Mouse (Mus musculus) midbrain, embryonic 12.5 days (tissue): ENCODE results near the gene Ndufs1. TPM values are rescaled to one million over a fixed set of nuclear protein-coding genes. Genes with fewer than 3 reads are reported as not detected.
A peak's percentile ranks its signal among the peaks of the same experiment; 100 is the strongest.

Source experiments
- ATAC-seq: fragments of 200-750 bp; cut with Nextera tagmentation; 2 replicates; pipeline ENCODE4 v1.8.0; 2017; ENCODE audit warnings: low read depth, moderate TSS enrichment, moderate library complexity; ENCODE audit not compliant: low FRiP score
- H3K27ac ChIP-seq: fragments of 300-500 bp; sonication (generic); replicated peaks from 2 replicates; pipeline ENCODE4 v1.5.1; 2016; ENCODE audit warnings: mild to moderate bottlenecking
- H3K27me3 ChIP-seq: fragments of 300-500 bp; sonication (generic); 2 replicates; pipeline ENCODE4 v1.6.1; 2016; ENCODE audit warnings: mild to moderate bottlenecking
- H3K36me3 ChIP-seq: fragments of 300-500 bp; sonication (generic); 2 replicates; pipeline ENCODE4 v1.6.1; 2016
- H3K4me1 ChIP-seq: fragments of 300-500 bp; sonication (generic); 2 replicates; pipeline ENCODE4 v1.6.1; 2016
- H3K4me2 ChIP-seq: fragments of 300-500 bp; sonication (generic); replicated peaks from 2 replicates; pipeline ENCODE4 v1.6.1; 2016; ENCODE audit warnings: mild to moderate bottlenecking, moderate library complexity
- H3K4me3 ChIP-seq: fragments of 300-500 bp; sonication (generic); 2 replicates; pipeline ENCODE4 v1.5.1; 2016; ENCODE audit warnings: mild to moderate bottlenecking
- H3K9ac ChIP-seq: fragments of 300-500 bp; sonication (generic); replicated peaks from 2 replicates; pipeline ENCODE4 v1.6.1; 2016; ENCODE audit warnings: mild to moderate bottlenecking, moderate library complexity
- H3K9me3 ChIP-seq: fragments of 300-500 bp; sonication (generic); 2 replicates; pipeline ENCODE4 v1.6.1; 2016; ENCODE audit warnings: mild to moderate bottlenecking
- WGBS: fragments of 180-500 bp; shearing (Covaris S2); methylation state at CpG from one replicate; pipeline ENCODE4 v1.1.7; 2016; 5-methylcytosine and 5-hydroxymethylcytosine counted together
- polyA plus RNA-seq: library from polyadenylated mRNA; unstranded; fragments of >200 nt; fragmentation: Nextera tagmentation; extraction: Ambion mirVana; gene quantifications from 2 replicates; pipeline ENCODE4 v1.2.1, GENCODE M21; 2016

The Ndufs1 gene
- polyA plus RNA-seq, 1 experiment from 2014 or later: 133 TPM

DNA sequence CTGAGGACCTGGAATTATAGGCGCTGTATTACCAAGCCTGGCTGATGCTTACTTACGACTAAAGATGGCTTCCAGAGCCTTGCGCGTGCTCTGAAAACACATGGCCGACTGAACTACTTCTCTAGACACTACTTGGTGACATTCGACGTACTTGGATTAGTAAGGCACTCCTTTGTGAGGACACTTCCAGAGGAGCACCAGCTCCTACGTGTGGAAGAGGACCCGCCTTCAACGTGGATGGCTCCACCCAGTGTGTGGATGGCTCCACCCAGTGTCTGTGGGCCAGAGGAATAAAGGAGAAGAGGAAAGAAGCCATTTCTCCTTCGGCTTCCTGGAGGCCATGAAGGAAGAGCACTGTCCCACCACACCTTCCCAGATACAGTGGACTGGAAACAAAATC lies 44.9 kb downstream of the Ndufs1 start:
- no peak for ATAC-seq
- Histone ChIP-seq H3K4me1 (peaks cover 9% of the 10 kb centered on the region; the same call in 1 of the 2 replicates), H3K27ac (no peak overlapping the region), H3K4me3 (no peak overlapping the region), H3K9ac (no peak overlapping the region), H3K27me3 (no peaks in the 10 kb centered on the region), H3K9me3 (0 out of 2 replicates have a peak, but pooled peaks cover 4% of the 10 kb centered on the region), H3K4me2 (no peak overlapping the region), H3K36me3 (0 out of 2 replicates have a peak, but pooled peaks cover 4% of the 10 kb centered on the region)
- WGBS: 91% methylated on average over 11 of the region's 11 CpGs

DNA sequence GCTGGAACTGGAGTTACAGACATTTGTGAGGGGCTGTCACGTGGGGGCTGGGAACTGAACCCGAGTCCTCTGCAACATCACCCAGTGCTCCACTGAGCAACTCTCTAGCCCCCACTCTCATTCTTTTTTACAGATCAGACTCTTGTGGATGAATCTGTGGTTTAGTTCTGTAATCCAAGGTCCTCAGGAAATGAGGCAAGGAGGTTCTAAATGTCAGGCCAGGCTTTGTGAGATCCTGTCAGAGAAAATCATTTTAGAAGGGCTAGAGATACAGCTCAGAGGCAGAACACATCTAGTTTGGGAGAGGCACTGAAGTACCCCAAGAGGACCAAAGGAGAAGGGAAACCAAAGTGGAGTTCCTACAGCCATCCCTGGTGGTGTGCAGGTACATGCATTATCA lies 45.8 kb downstream of the Ndufs1 start:
- no peak overlapping the region for H3K4me2 ChIP-seq
- no peak overlapping the region for H3K4me3 ChIP-seq
- 85% methylated on average over 2 of the region's 2 CpGs for WGBS
- no peaks in the 10 kb centered on the region for H3K27me3 ChIP-seq
- H3K36me3 ChIP-seq: peaks cover 4% of the 10 kb centered on the region; the same call in 1 of the 2 replicates
- no peak overlapping the region for H3K27ac ChIP-seq
- no peak overlapping the region for H3K9ac ChIP-seq
- peaks cover 9% of the 10 kb centered on the region; the same call in 1 of the 2 replicates for H3K4me1 ChIP-seq
- H3K9me3 ChIP-seq: 0 out of 2 replicates have a peak, but pooled peaks cover 4% of the 10 kb centered on the region
- ATAC-seq: no peak

GRCm38 (mm10) chr1:63129857-63130690 lies 46.6 kb downstream of the Ndufs1 start:
- Histone ChIP-seq H3K27ac (no peak overlapping the region), H3K27me3 (no peaks in the 10 kb centered on the region), H3K4me3 (peak overlapping the region; percentile 18; the same call in 1 of the 2 replicates), H3K9me3 (0 out of 2 replicates have a peak, but pooled peaks cover 4% of the 10 kb centered on the region), H3K4me1 (peaks cover 9% of the 10 kb centered on the region; the same call in 1 of the 2 replicates), H3K4me2 (peak overlapping the region; percentile 46), H3K36me3 (peaks cover 4% of the 10 kb centered on the region; the same call in 1 of the 2 replicates), H3K9ac (no peak overlapping the region)
- peak; percentile 54; the same call in 1 of the 2 replicates for ATAC-seq
- WGBS: 16% methylated on average over 18 of the region's 18 CpGs

DNA sequence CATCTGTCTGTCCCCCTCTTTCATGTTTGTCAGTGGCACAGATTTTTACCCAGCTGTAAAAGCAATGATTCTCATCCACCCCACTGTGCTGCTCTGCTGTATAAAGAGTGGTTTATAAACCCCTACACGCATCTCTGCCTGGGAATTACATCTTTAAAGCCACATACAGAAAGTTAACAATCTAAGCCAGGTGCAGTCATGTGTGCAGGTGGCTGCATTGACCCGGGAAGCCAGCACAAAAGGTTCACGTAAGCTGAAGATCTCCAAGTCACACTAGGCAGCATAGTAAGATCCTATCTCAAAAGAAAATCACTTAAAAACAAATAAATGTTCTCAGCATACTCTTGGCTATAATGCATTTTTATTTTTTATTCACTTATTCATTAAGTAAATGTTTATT lies 47.4 kb downstream of the Ndufs1 start:
- no peak overlapping the region for H3K9ac ChIP-seq
- 0 out of 2 replicates have a peak overlapping the region, but pooled peaks have one; percentile 0 for H3K27ac ChIP-seq
- H3K4me1 ChIP-seq: peaks cover 9% of the 10 kb centered on the region; the same call in 1 of the 2 replicates
- H3K4me3 ChIP-seq: no peak overlapping the region
- 19% methylated on average over 3 of the region's 3 CpGs for WGBS
- no peaks in the 10 kb centered on the region for H3K27me3 ChIP-seq
- H3K9me3 ChIP-seq: 0 out of 2 replicates have a peak, but pooled peaks cover 4% of the 10 kb centered on the region
- H3K36me3 ChIP-seq: peaks cover 5% of the 10 kb centered on the region; the same call in 1 of the 2 replicates
- peak overlapping the region; percentile 46; the same call in 1 of the 2 replicates for H3K4me2 ChIP-seq
- ATAC-seq: no peak

- Histone ChIP-seq H3K27me3 (no peaks in the 10 kb centered on the region), H3K9me3 (0 out of 2 replicates have a peak, but pooled peaks cover 4% of the 10 kb centered on the region), H3K9ac (no peak overlapping the region), H3K27ac (no peak overlapping the region), H3K4me1 (peaks cover 9% of the 10 kb centered on the region; the same call in 1 of the 2 replicates), H3K4me2 (no peak overlapping the region), H3K4me3 (no peak overlapping the region), H3K36me3 (peaks cover 27% of the 10 kb centered on the region)
- no peak for ATAC-seq
- WGBS: 94% methylated on average over 3 of the region's 3 CpGs
Measured at GRCm38 (mm10) chr1:63126206-63126605, 50.4 kb downstream of the Ndufs1 start.

GRCm38 (mm10) chr1:63123823-63124450 lies 52.7 kb downstream of the Ndufs1 start:
- no peak overlapping the region for H3K4me2 ChIP-seq
- H3K4me1 ChIP-seq: peaks cover under 1% of the 10 kb centered on the region; the same call in 1 of the 2 replicates
- H3K27me3 ChIP-seq: no peaks in the 10 kb centered on the region
- peaks cover 48% of the 10 kb centered on the region for H3K36me3 ChIP-seq
- no peak overlapping the region for H3K4me3 ChIP-seq
- ATAC-seq: no peak
- WGBS: 92% methylated on average over 6 of the region's 6 CpGs
- no peak overlapping the region for H3K27ac ChIP-seq
- no peak overlapping the region for H3K9ac ChIP-seq
- 0 out of 2 replicates have a peak, but pooled peaks cover 7% of the 10 kb centered on the region for H3K9me3 ChIP-seq

- no peak overlapping the region for H3K4me2 ChIP-seq
- H3K36me3 ChIP-seq: peaks cover 56% of the 10 kb centered on the region
Measured at GRCm38 (mm10) chr1:63122005-63122404, 54.6 kb downstream of the Ndufs1 start.

DNA sequence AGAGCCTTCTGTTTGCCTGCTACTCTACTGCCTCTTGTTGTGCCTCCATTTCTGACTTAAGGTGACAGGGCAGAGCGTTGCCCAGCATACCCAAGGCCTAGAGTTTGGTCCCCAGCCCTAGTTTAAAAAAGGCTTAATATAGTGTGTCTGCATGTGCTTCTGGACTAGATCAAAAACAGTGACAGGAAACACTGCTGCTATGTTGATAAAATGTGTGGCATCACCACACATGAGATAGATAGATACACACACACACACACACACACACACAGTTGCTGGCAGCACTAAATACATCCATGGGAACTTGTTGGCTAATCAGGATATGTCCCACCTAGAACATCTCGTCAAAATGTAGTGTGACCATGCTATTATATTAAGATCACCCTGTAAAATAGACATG lies 56.3 kb downstream of the Ndufs1 start:
- no peak for ATAC-seq
- 92% methylated on average over 2 of the region's 2 CpGs for WGBS
- Histone ChIP-seq H3K4me1 (peaks cover 14% of the 10 kb centered on the region), H3K4me2 (no peak overlapping the region), H3K9me3 (0 out of 2 replicates have a peak, but pooled peaks cover 4% of the 10 kb centered on the region), H3K27me3 (no peaks in the 10 kb centered on the region), H3K9ac (no peak overlapping the region), H3K4me3 (no peak overlapping the region), H3K27ac (no peak overlapping the region), H3K36me3 (peaks cover 56% of the 10 kb centered on the region)

More at GRCm38 (mm10) chr1:63122005-63122404, 54.6 kb downstream of the Ndufs1 start:
- Histone ChIP-seq H3K4me3 (no peak overlapping the region), H3K27ac (no peak overlapping the region), H3K9me3 (0 out of 2 replicates have a peak, but pooled peaks cover 4% of the 10 kb centered on the region), H3K9ac (no peak overlapping the region), H3K27me3 (no peaks in the 10 kb centered on the region), H3K4me1 (peaks cover 2% of the 10 kb centered on the region)
- ATAC-seq: no peak
- WGBS: 96% methylated on average over 6 of the region's 6 CpGs

DNA sequence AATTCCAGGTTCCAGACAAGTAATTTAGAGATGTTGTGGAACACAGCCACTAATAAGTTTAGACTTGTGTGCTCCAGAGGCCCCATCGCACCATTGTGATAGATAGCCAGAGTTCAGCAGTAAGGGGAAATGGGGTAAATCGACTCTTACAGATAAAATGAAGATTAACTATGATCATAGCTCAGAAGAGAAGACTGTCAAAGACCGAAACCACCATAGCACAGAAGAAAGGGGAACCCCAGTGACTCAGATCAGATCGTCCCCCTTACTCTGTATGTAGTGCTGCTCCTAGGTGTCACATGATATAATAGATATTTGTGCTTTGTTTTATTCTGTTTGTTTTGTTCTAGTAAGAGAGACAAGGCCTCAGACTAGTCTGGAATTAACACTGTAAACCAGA lies 57.0 kb downstream of the Ndufs1 start:
- ATAC-seq: no peak
- H3K4me1 ChIP-seq: peaks cover 17% of the 10 kb centered on the region

DNA sequence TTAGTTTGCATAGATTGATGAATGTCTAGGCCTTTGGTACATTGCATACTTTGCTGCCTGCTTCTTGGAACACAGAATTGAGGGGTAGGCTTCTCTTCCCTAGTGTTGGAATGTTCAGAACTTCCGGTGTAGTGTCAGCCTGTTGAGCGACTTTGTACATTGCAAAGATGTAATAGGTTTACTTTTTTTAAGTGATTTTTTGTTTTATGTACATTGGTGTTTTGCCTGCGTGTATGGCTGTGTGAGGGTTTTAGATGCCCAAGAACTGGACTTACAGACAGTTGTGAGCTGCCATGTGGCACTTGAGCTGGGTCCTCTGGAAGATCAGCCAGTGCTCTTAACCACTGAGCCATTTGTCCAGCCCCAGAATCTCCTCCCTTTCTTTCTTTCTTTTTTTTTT lies 61.1 kb downstream of the Ndufs1 start:
- 62% methylated on average over 3 of the region's 3 CpGs for WGBS
- peak overlapping the region; percentile 100 for H3K9ac ChIP-seq
- no peaks in the 10 kb centered on the region for H3K9me3 ChIP-seq
- peaks cover 22% of the 10 kb centered on the region for H3K36me3 ChIP-seq
- H3K27me3 ChIP-seq: no peaks in the 10 kb centered on the region
- H3K4me3 ChIP-seq: peak overlapping the region; percentile 99
- H3K27ac ChIP-seq: peak overlapping the region; percentile 97; the same call in 1 of the 2 replicates
- ATAC-seq: no peak
- peaks cover 29% of the 10 kb centered on the region for H3K4me1 ChIP-seq
- H3K4me2 ChIP-seq: peak overlapping the region; percentile 88

More for the DNA sequence above, 57.0 kb downstream of the Ndufs1 start:
- no peaks in the 10 kb centered on the region for H3K27me3 ChIP-seq
- H3K4me3 ChIP-seq: no peak overlapping the region
- H3K4me2 ChIP-seq: no peak overlapping the region
- WGBS: 96% methylated on average over 4 of the region's 4 CpGs
- peaks cover 56% of the 10 kb centered on the region for H3K36me3 ChIP-seq
- H3K9me3 ChIP-seq: 0 out of 2 replicates have a peak, but pooled peaks cover 4% of the 10 kb centered on the region
- no peak overlapping the region for H3K27ac ChIP-seq
- no peak overlapping the region for H3K9ac ChIP-seq

GRCm38 (mm10) chr1:63115096-63115495 lies 61.5 kb downstream of the Ndufs1 start:
- Histone ChIP-seq H3K4me1 (peaks cover 33% of the 10 kb centered on the region), H3K27ac (peak overlapping the region; percentile 97), H3K9me3 (no peaks in the 10 kb centered on the region), H3K9ac (peak overlapping the region; percentile 100), H3K27me3 (no peaks in the 10 kb centered on the region), H3K4me2 (peak overlapping the region; percentile 88), H3K4me3 (peak overlapping the region; percentile 99), H3K36me3 (peaks cover 18% of the 10 kb centered on the region)
- WGBS: 21% methylated on average over 4 of the region's 4 CpGs
- no peak for ATAC-seq
